Mouse (Mus musculus): ENCODE measurements at regions not wholly inside any gene's neighbourhood (a gene's known extent, or its start where the extent isn't known, plus 50 kb on each side); places are given as distances from the start of the nearest gene placed in this dataset.

DNA sequence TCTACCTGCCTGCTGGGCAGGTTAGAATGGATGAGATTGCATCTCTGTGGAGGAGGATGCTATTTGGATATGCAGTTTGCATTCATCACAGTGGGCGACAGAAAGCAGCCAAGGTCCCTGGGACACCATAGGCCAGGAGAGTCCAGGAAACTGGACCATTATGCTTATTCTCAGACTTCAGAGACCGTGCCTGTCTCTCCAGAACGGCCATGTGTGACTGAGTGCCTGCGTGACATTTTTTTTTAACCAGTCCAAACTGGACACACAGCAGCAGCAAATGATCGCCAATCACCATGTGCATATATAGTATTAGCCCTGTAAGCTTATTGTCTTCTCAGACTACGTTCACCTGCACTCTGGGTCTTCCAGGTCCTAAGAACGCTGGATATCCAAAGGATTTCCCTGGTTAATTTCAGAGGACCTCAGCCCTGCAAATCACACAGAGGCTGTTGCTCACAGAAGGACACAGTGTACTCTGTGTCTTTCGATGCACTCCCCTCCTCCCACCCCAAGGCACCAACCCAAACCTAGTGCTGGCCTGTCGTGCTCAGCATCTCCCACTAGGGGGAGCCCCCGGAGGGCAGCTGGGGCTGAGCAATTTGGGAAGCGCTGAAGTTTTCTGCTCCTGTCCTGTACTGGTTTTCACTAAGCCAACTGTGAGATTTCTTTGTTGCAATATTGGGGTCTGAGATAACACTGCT lies 312.9 kb upstream of the Ubash3b start:
- peak; percentile 95; the same call in 1 of the 2 replicates for TF ChIP-seq CTCF (IDR thresholded peaks at IDR 0.05; ENCODE audit: insufficient read depth, low read depth, low read length)
- TF ChIP-seq POLR2A (IDR thresholded peaks at IDR 0.05; ENCODE audit: insufficient read depth, low read depth, low read length), result no peak
